ENCODE assay signal across 35 mouse cellular contexts in genomic region chr7:92689101-92689500, GRCm38 (mm10). TPM values are rescaled to one million over a fixed set of nuclear protein-coding genes. Genes with fewer than 3 reads are reported as not detected.
"Had no signal": no experiment of that assay in that cellular context is flagged by ENCODE, and none has a peak within 500 bp of the region (broad histone marks: within the 10 kb centered on the region; RNA-seq: fewer than 3 reads in every experiment).

No protein-coding gene starts in this region.

- ATAC-seq: hindbrain, embryonic 16.5 days; hindbrain, postnatal 0 days; inflammation-experienced regulatory T-cells, adult 6 months; intestine, embryonic 16.5 days; intestine, postnatal 0 days had no signal

- H3K4me3 ChIP-seq: heart, embryonic 12.5 days; heart, embryonic 13.5 days; heart, embryonic 15.5 days; hindbrain, embryonic 10.5 days; hindbrain, embryonic 12.5 days; hindbrain, embryonic 13.5 days; hindbrain, embryonic 15.5 days; intestine, embryonic 15.5 days; kidney, embryonic 15.5 days; layer of hippocampus, adult 2 months; left cerebral cortex, adult 2 months had no signal

- H3K4me1 ChIP-seq: heart, embryonic 12.5 days; heart, embryonic 13.5 days; heart, embryonic 15.5 days; hindbrain, embryonic 10.5 days; hindbrain, embryonic 12.5 days; hindbrain, embryonic 13.5 days; hindbrain, embryonic 15.5 days; kidney, embryonic 15.5 days had no signal

- DNase-seq: heart, postnatal 10 days; heart, postnatal 14 days; heart, postnatal 36 days; heart, postnatal 4 days; kidney, adult 11 months; kidney, adult 18-20 months; kidney, adult 2 months; kidney, adult 8-10 months; kidney, adult 9 months; kidney, postnatal 10 days; kidney, postnatal 14 days; kidney, postnatal 25 days; kidney, postnatal 36 days; kidney, postnatal 4 days; layer of hippocampus, adult 9-11 months; layer of hippocampus, postnatal 36 days had no signal

- H3K27ac ChIP-seq: heart, embryonic 13.5 days; heart, embryonic 15.5 days; hindbrain, embryonic 10.5 days; hindbrain, embryonic 12.5 days; hindbrain, embryonic 13.5 days; hindbrain, embryonic 14.5 days; hindbrain, embryonic 15.5 days; hindbrain, postnatal 0 days; intestine, embryonic 15.5 days; kidney, embryonic 15.5 days; kidney, postnatal 0 days; layer of hippocampus, adult 2 months; left cerebral cortex, adult 2 months had no signal

- H3K27me3 ChIP-seq: heart, embryonic 12.5 days; heart, embryonic 13.5 days; heart, embryonic 15.5 days; hindbrain, embryonic 12.5 days; hindbrain, embryonic 13.5 days; hindbrain, embryonic 15.5 days; intestine, embryonic 15.5 days; kidney, embryonic 15.5 days had no signal

- H3K36me3 ChIP-seq: heart, embryonic 12.5 days; heart, embryonic 13.5 days; heart, embryonic 15.5 days; hindbrain, embryonic 10.5 days; hindbrain, embryonic 12.5 days; hindbrain, embryonic 13.5 days; hindbrain, embryonic 15.5 days; intestine, embryonic 15.5 days; kidney, embryonic 15.5 days had no signal

RNA-seq across cellular contexts. Expression of gene Ankrd42, which starts 52.2 kb away (rescaled TPM):
- polyA plus RNA-seq: inflammation-experienced regulatory T-cells, adult 6 months had no signal

RNA-seq across cellular contexts. Expression of gene Rab30, which starts 52.3 kb away (rescaled TPM):
- total RNA-seq: hematopoietic stem cell, adult 5-6 weeks had no signal
